In the genomic region with DNA sequence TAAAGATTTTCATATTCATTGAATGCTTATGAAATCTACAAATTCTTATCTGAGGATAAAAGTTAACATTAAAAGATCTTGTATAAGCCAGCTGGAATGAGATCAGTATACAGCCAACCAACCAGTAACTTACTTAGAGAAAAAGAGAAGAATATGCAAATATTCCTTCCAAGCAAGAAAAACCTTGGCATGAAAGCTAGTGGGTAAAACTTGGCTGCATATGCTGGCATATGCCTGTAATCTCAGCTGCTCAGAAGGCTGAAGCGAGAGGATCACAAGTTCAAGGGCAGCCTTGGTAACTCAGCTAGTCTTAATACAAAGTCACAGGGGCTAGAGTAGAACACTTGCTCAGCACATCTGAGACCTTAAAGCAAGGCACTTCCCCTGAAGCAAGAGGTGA, we compare ENCODE assay signal across 17 mouse cellular contexts.
DNase-seq lines count a peak whose midpoint lies in the region; ATAC-seq and TF ChIP-seq lines count a peak whose summit lies in the region.
"Had no signal": no experiment of that assay in that cellular context is flagged by ENCODE, and none has a peak within 500 bp of the region (broad histone marks: within the 10 kb centered on the region; RNA-seq: fewer than 3 reads in every experiment).

No protein-coding gene starts in this region.

- H3K27me3 ChIP-seq in forebrain, embryonic 14.5 days (replicated peaks; ENCODE audit: control insufficient read depth, insufficient read depth, low read length): 0 out of 2 replicates have a peak, but pooled peaks cover 6% of the 10 kb centered on the region
- H3K27me3 ChIP-seq in forebrain, embryonic 12.5 days: no peaks in the 10 kb centered on the region
- H3K27me3 ChIP-seq in neural tube, embryonic 15.5 days (replicated peaks): no peaks in the 10 kb centered on the region
- H3K27me3 ChIP-seq: embryonic facial prominence, embryonic 12.5 days had no signal

- peak; percentile 27 for DNase-seq in adrenal gland, adult 2 months
- DNase-seq in adrenal gland, adult 8-10 months: no peak
- DNase-seq in forebrain, embryonic 14.5 days (ENCODE audit: low spot score): peak; percentile 53
- no peak for DNase-seq in neural tube, embryonic 10.5 days (ENCODE audit: extremely low spot score, low spot score)
- DNase-seq in brain, embryonic 14.5 days (ENCODE audit: low read depth): peak; percentile 44
- no peak for DNase-seq in frontal cortex, postnatal 25 days (ENCODE audit: low spot score in 2 of 2)
- DNase-seq: cerebellum, adult 11-12 months; cerebellum, adult 2 months; cerebellum, adult 9-10 months; cerebellum, postnatal 10 days; cerebellum, postnatal 25 days; gastrocnemius, adult 2 months had no signal

- TF ChIP-seq POLR2A in brain, embryonic 14.5 days (IDR thresholded peaks at IDR 0.05; ENCODE audit: borderline replicate concordance, extremely low read depth, insufficient read depth, insufficient read length, poor library complexity, severe bottlenecking): no peak

- H3K4me3 ChIP-seq in forebrain, embryonic 14.5 days (ENCODE audit: low read depth, low read length): no peak overlapping the region
- H3K4me3 ChIP-seq in forebrain, embryonic 12.5 days (replicated peaks): no peak overlapping the region
- H3K4me3 ChIP-seq in neural tube, embryonic 15.5 days (replicated peaks): no peak overlapping the region
- H3K4me3 ChIP-seq: embryonic facial prominence, embryonic 10.5 days; embryonic facial prominence, embryonic 12.5 days; gastrocnemius, adult 2 months had no signal

- no peak overlapping the region for H3K27ac ChIP-seq in forebrain, embryonic 14.5 days (ENCODE audit: low read depth, low read length)
- H3K27ac ChIP-seq in forebrain, embryonic 12.5 days: no peak overlapping the region
- H3K27ac ChIP-seq in neural tube, embryonic 15.5 days (replicated peaks): 0 out of 2 replicates have a peak overlapping the region, but pooled peaks have one; percentile 7
- H3K27ac ChIP-seq: embryonic facial prominence, embryonic 10.5 days; embryonic facial prominence, embryonic 12.5 days; gastrocnemius, adult 2 months had no signal

- WGBS in forebrain, embryonic 14.5 days: 74% methylated on average over 1 of the region's 1 CpGs
- WGBS in forebrain, embryonic 12.5 days: 86% methylated on average over 1 of the region's 1 CpGs
- WGBS in neural tube, embryonic 15.5 days: 91% methylated on average over 1 of the region's 1 CpGs

- TF ChIP-seq CTCF in brain, embryonic 14.5 days (IDR thresholded peaks at IDR 0.05; ENCODE audit: borderline replicate concordance, extremely low read depth, insufficient read depth, insufficient read length): no peak

- peaks cover 4% of the 10 kb centered on the region; the same call in 1 of the 2 replicates for H3K4me1 ChIP-seq in forebrain, embryonic 14.5 days (ENCODE audit: control insufficient read depth, insufficient read depth, low read length)
- H3K4me1 ChIP-seq in forebrain, embryonic 12.5 days: peaks cover 7% of the 10 kb centered on the region; the same call in 1 of the 2 replicates
- no peaks in the 10 kb centered on the region for H3K4me1 ChIP-seq in neural tube, embryonic 15.5 days
- H3K4me1 ChIP-seq: embryonic facial prominence, embryonic 10.5 days; embryonic facial prominence, embryonic 12.5 days had no signal

- no peaks in the 10 kb centered on the region for H3K9me3 ChIP-seq in forebrain, embryonic 14.5 days (replicated peaks; ENCODE audit: control insufficient read depth, low read length)
- no peaks in the 10 kb centered on the region for H3K9me3 ChIP-seq in forebrain, embryonic 12.5 days
- H3K9me3 ChIP-seq in neural tube, embryonic 15.5 days (replicated peaks): no peaks in the 10 kb centered on the region
- H3K9me3 ChIP-seq: embryonic facial prominence, embryonic 10.5 days; embryonic facial prominence, embryonic 12.5 days had no signal

- no peak overlapping the region for H3K9ac ChIP-seq in forebrain, embryonic 14.5 days (ENCODE audit: low read length)
- no peak overlapping the region for H3K9ac ChIP-seq in forebrain, embryonic 12.5 days
- no peak overlapping the region for H3K9ac ChIP-seq in neural tube, embryonic 15.5 days (replicated peaks)
- H3K9ac ChIP-seq: embryonic facial prominence, embryonic 12.5 days had no signal

- no peak overlapping the region for H3K4me2 ChIP-seq in forebrain, embryonic 14.5 days (ENCODE audit: low read length)
- H3K4me2 ChIP-seq in forebrain, embryonic 12.5 days: no peak overlapping the region
- no peak overlapping the region for H3K4me2 ChIP-seq in neural tube, embryonic 15.5 days
- H3K4me2 ChIP-seq: embryonic facial prominence, embryonic 12.5 days had no signal

- ATAC-seq in forebrain, embryonic 14.5 days: no peak
- ATAC-seq in forebrain, embryonic 12.5 days (ENCODE audit: low FRiP score): no peak
- ATAC-seq in neural tube, embryonic 15.5 days (ENCODE audit: low FRiP score): no peak
- ATAC-seq: forebrain, embryonic 16.5 days had no signal

- H3K36me3 ChIP-seq in forebrain, embryonic 14.5 days (ENCODE audit: control insufficient read depth, insufficient read depth, low read length): no peaks in the 10 kb centered on the region
- H3K36me3 ChIP-seq in forebrain, embryonic 12.5 days (replicated peaks): no peaks in the 10 kb centered on the region
- no peaks in the 10 kb centered on the region for H3K36me3 ChIP-seq in neural tube, embryonic 15.5 days
- H3K36me3 ChIP-seq: embryonic facial prominence, embryonic 12.5 days had no signal

Comparison
In these comparisons a context has a peak if more than half of its experiments do, and no peak if none do; other contexts are left out.
1. DNase-seq: peak in adrenal gland, adult 2 months (single experiment), forebrain, embryonic 14.5 days (single experiment) and brain, embryonic 14.5 days (single experiment); none in adrenal gland, adult 8-10 months (single experiment), neural tube, embryonic 10.5 days (single experiment) and frontal cortex, postnatal 25 days (0 of 2).